ENCODE assay signal across 15 mouse cellular contexts in the genomic region with DNA sequence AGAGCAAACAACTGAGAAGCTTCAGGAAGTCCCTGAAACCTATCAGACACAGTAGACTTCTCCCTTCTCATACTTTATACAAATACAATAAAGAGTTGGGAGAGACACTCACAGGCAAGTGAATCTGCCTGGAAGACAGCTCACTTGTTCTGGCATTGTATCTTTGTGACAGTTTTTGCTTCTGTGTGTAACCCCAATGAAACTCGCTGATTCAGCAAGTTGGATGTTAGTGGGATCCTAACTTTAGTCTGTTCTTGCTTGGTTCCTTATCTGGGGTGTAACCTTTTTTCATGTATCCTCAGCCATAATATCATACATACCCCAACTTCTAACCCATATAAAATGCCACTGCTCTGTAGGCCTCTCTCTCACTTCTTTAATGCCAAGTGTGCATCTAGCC.
"Had no signal": no experiment of that assay in that cellular context is flagged by ENCODE, and none has a peak within 500 bp of the region (broad histone marks: within the 10 kb centered on the region; RNA-seq: fewer than 3 reads in every experiment).

No protein-coding gene starts in this region.

- H3K9me3 ChIP-seq: neural tube, embryonic 12.5 days; neural tube, embryonic 13.5 days; neural tube, embryonic 15.5 days; stomach, embryonic 15.5 days had no signal

- H3K27ac ChIP-seq: neural tube, embryonic 12.5 days; neural tube, embryonic 13.5 days; neural tube, embryonic 15.5 days; stomach, embryonic 15.5 days had no signal

- H3K4me2 ChIP-seq: neural tube, embryonic 12.5 days; neural tube, embryonic 13.5 days; neural tube, embryonic 15.5 days; stomach, embryonic 15.5 days had no signal

- H3K4me3 ChIP-seq: neural tube, embryonic 12.5 days; neural tube, embryonic 13.5 days; neural tube, embryonic 15.5 days; stomach, embryonic 15.5 days had no signal

- H3K36me3 ChIP-seq: neural tube, embryonic 12.5 days; neural tube, embryonic 13.5 days; neural tube, embryonic 15.5 days; stomach, embryonic 15.5 days had no signal

- H3K9ac ChIP-seq: neural tube, embryonic 12.5 days; neural tube, embryonic 13.5 days; neural tube, embryonic 15.5 days; stomach, embryonic 15.5 days had no signal

- H3K27me3 ChIP-seq: neural tube, embryonic 12.5 days; neural tube, embryonic 13.5 days; neural tube, embryonic 15.5 days; stomach, embryonic 15.5 days had no signal

- DNase-seq: retina, postnatal 1 day; right cerebral cortex, adult 18-20 months; right cerebral cortex, postnatal 14 days; right cerebral cortex, postnatal 25 days; right cerebral cortex, postnatal 4 days; spleen, adult 18-20 months; thymus, adult 18-20 months; thymus, adult 2 months; thymus, postnatal 14 days; thymus, postnatal 25 days; thymus, postnatal 4 days had no signal

- H3K4me1 ChIP-seq: neural tube, embryonic 12.5 days; neural tube, embryonic 13.5 days; neural tube, embryonic 15.5 days; stomach, embryonic 15.5 days had no signal
